Mouse (Mus musculus): ENCODE results near the gene Myl9. TPM values are rescaled to one million over a fixed set of nuclear protein-coding genes. Genes with fewer than 3 reads are reported as not detected.
A peak's percentile ranks its signal among the peaks of the same experiment; 100 is the strongest.

The Myl9 gene
- 305 and 466 TPM in 2 replicates for polyA plus RNA-seq (2015; fragmentation: Nextera tagmentation; extraction: Ambion mirVana)

- Histone ChIP-seq H3K36me3 (no peaks in the 10 kb centered on the region), H3K4me1 (peaks cover 42% of the 10 kb centered on the region), H3K4me3 (replicated peaks) (peak within 1 kb of the TSS; percentile 46), H3K9ac (peak within 1 kb of the TSS; percentile 50), H3K27ac (peak within 1 kb of the TSS; percentile 92), H3K27me3 (peaks cover 6% of the 10 kb centered on the region; the same call in 1 of the 2 replicates), H3K4me2 (peak within 1 kb of the TSS; percentile 75), H3K9me3 (replicated peaks) (no peaks in the 10 kb centered on the region)
- WGBS = 4% methylated on average over 28 of the region's 28 CpGs
- ATAC-seq (replicated peaks; ENCODE audit: low FRiP score) = peak; percentile 88
Observed at GRCm38 (mm10) chr2:156774738-156775454, at the start of gene Myl9. Myl9 (plus strand) TSS chr2:156775420.

DNA sequence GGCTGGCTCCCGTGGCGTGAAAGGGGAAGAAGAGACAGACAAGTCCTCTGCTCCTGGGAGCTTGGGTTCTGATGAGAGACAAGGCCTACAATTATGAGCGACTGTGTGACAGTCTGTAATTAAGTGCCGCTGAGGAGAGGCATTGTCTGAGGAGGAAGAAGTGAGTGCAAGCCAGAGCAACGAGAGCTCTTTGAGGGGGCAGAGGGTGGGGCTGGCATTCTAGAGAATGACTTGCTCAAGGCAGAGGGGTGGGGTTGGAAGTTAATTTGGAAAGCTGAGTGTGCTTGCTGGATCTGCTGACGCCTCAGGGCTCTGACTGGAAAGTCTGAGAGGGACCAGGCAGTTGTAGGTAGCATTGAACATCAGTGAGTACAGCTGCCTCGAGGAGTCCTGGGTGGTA lies 48.9 kb upstream of the Myl9 start:
- Histone ChIP-seq H3K9me3 (replicated peaks) (no peaks in the 10 kb centered on the region), H3K9ac (no peak overlapping the region), H3K36me3 (no peaks in the 10 kb centered on the region), H3K27me3 (no peaks in the 10 kb centered on the region), H3K4me1 (peaks cover 74% of the 10 kb centered on the region), H3K27ac (peak overlapping the region; percentile 54), H3K4me3 (replicated peaks) (no peak overlapping the region), H3K4me2 (no peak overlapping the region; the same call in 1 of the 2 replicates)
- no peak for ATAC-seq (replicated peaks; ENCODE audit: low FRiP score)
- WGBS = 23% methylated on average over 7 of the region's 7 CpGs

GRCm38 (mm10) chr2:156726878-156727277 lies 48.3 kb upstream of the Myl9 start:
- no peak overlapping the region for H3K4me2 ChIP-seq
- no peaks in the 10 kb centered on the region for H3K36me3 ChIP-seq
- H3K27me3 ChIP-seq = no peaks in the 10 kb centered on the region
- H3K27ac ChIP-seq = peak overlapping the region; percentile 54
- H3K4me1 ChIP-seq = peaks cover 77% of the 10 kb centered on the region
- H3K9me3 ChIP-seq (replicated peaks) = no peaks in the 10 kb centered on the region
- ATAC-seq (replicated peaks; ENCODE audit: low FRiP score) = no peak
- WGBS = 36% methylated on average over 3 of the region's 3 CpGs
- no peak overlapping the region for H3K4me3 ChIP-seq (replicated peaks)
- no peak overlapping the region for H3K9ac ChIP-seq

DNA sequence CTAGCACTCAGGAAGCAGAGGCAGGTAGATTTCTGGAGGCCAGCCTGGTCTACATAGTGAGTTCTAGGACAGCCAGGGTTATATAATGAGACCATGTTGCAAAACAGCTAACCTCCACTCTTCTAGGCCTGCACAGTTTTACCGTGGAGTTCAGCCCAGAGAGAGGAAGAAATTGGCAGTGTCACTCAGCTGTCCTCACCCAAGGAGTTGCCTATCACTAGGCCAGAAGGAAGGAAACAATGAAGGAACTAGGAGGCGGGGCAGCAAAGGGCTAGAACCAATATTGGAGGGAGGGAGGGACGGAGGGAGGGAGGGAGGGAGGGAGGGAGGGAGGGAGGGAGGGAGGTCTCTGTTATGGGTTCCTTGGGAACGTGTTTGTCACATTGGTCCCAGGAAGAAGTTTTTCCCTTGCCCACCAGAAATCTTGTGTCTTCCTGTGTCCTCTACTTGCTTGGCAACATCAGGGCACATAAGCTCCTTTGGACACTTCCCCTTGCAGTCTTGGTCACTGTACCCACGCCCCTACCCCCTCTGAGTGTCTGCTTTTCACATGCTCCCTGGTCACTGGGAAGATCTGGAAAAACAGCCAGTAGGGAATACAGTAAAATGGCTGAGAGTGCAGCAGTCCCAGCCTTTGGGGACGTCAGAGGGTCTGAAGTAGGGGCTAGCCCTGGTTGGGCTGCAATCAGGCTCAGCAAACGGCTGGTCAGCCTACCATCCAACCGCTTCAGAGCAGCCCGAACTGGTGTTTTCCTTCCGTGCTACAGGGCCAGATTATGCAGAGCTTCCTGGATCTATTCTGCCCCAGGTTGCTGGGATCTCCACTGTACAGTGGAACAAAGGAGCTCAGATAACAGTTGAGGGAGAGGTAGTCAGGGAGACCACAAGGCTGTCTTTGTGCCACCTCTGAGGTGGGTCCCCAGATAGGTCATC lies 45.4 kb upstream of the Myl9 start:
- no peak overlapping the region for H3K9ac ChIP-seq
- no peak overlapping the region for H3K4me3 ChIP-seq (replicated peaks)
- no peaks in the 10 kb centered on the region for H3K36me3 ChIP-seq
- H3K9me3 ChIP-seq (replicated peaks) = no peaks in the 10 kb centered on the region
- WGBS = 46% methylated on average over 8 of the region's 10 CpGs
- peak overlapping the region; percentile 70 for H3K27ac ChIP-seq
- peaks cover 71% of the 10 kb centered on the region for H3K4me1 ChIP-seq
- ATAC-seq (replicated peaks; ENCODE audit: low FRiP score) = peak; percentile 50
- H3K4me2 ChIP-seq = 0 out of 2 replicates have a peak overlapping the region, but pooled peaks have one; percentile 1
- H3K27me3 ChIP-seq = no peaks in the 10 kb centered on the region

- H3K27ac ChIP-seq = peak overlapping the region; percentile 70; the same call in 1 of the 2 replicates
- H3K4me2 ChIP-seq = 0 out of 2 replicates have a peak overlapping the region, but pooled peaks have one; percentile 1
- 0 out of 2 replicates have a peak, but pooled peaks have one; percentile 50 for ATAC-seq (replicated peaks; ENCODE audit: low FRiP score)
- no peak overlapping the region for H3K4me3 ChIP-seq (replicated peaks)
- H3K4me1 ChIP-seq = peaks cover 71% of the 10 kb centered on the region
- WGBS = 86% methylated on average over 12 of the region's 12 CpGs
- H3K9me3 ChIP-seq (replicated peaks) = no peaks in the 10 kb centered on the region
- no peaks in the 10 kb centered on the region for H3K36me3 ChIP-seq
- H3K27me3 ChIP-seq = no peaks in the 10 kb centered on the region
- H3K9ac ChIP-seq = no peak overlapping the region
Observed at GRCm38 (mm10) chr2:156730501-156730921, 44.7 kb upstream of the Myl9 start.

DNA sequence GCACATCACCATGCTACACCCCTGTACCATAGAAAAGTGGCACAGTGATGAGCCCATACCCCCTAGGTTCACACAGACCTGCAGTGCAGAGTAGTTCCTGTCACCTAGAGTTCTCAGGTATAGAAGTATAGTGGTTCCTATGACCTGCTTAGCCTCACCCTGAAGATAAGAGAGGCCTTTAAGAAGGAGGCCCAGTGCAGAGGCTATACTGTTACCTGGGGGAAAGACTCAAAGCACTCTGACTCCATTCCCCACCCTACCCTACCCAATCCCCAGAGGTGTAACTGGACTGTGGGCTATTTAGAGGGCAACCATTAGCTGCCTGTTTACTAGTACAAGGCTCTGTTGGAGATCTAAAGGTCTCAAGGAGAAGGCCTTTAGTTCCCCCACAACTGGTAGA lies 43.6 kb upstream of the Myl9 start:
- no peak for ATAC-seq (replicated peaks; ENCODE audit: low FRiP score)
- H3K4me3 ChIP-seq (replicated peaks) = no peak overlapping the region
- H3K4me2 ChIP-seq = no peak overlapping the region
- no peaks in the 10 kb centered on the region for H3K9me3 ChIP-seq (replicated peaks)
- H3K9ac ChIP-seq = no peak overlapping the region
- H3K36me3 ChIP-seq = no peaks in the 10 kb centered on the region
- peaks cover 71% of the 10 kb centered on the region for H3K4me1 ChIP-seq
- H3K27me3 ChIP-seq = no peaks in the 10 kb centered on the region
- H3K27ac ChIP-seq = peak overlapping the region; percentile 30; the same call in 1 of the 2 replicates

DNA sequence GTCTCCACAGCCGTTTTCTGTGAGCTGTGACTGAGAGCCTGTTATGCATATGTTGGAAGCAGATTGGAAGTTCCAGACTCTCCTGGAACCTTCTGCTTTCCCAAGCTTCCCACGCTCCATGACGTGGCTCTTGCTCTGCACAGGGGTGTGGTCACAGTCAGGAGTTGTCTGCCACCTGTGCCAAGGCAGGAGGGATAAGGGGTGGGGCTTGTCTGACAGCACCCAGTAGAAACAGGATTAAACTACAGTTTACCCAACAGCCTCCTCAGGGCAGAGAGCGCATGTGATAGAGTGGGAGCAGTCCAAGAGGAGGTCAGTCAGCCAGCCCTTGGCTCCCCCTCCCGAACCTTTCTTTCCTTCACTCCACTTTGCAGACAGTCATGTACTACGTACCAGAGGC lies 43.1 kb upstream of the Myl9 start:
- no peak overlapping the region for H3K4me3 ChIP-seq (replicated peaks)
- no peak overlapping the region for H3K4me2 ChIP-seq
- peaks cover 71% of the 10 kb centered on the region for H3K4me1 ChIP-seq
- peak overlapping the region; percentile 30; the same call in 1 of the 2 replicates for H3K27ac ChIP-seq
- 53% methylated on average over 6 of the region's 6 CpGs for WGBS
- no peaks in the 10 kb centered on the region for H3K36me3 ChIP-seq
- no peaks in the 10 kb centered on the region for H3K27me3 ChIP-seq
- H3K9me3 ChIP-seq (replicated peaks) = no peaks in the 10 kb centered on the region
- peak; percentile 47 for ATAC-seq (replicated peaks; ENCODE audit: low FRiP score)
- H3K9ac ChIP-seq = no peak overlapping the region

- WGBS = 73% methylated on average over 3 of the region's 3 CpGs
- ATAC-seq (replicated peaks; ENCODE audit: low FRiP score) = no peak
Observed at GRCm38 (mm10) chr2:156735761-156736335, 39.4 kb upstream of the Myl9 start.

DNA sequence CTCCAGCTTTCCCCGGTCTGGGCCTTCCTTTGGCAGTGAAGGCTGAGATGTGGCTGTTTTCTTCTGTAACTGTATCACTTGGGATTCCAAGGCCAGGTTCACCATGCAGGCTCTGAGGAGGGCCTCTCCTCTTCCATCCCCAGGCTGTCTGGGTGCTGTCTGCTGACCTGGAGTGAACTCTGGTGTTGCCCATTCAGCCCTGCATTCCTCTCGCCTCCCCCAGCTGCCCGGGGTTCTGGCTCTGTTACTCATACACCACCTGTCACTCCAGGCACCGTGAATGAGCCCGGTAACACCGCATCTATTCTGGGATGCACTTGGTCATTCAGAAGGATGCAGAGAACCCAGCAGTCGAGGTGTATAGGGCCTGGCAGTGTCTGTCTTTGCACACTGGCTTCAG lies 38.4 kb upstream of the Myl9 start:
- H3K4me3 ChIP-seq (replicated peaks) = no peak overlapping the region
- H3K27me3 ChIP-seq = no peaks in the 10 kb centered on the region
- peak overlapping the region; percentile 56; the same call in 1 of the 2 replicates for H3K27ac ChIP-seq
- WGBS = 33% methylated on average over 7 of the region's 7 CpGs
- H3K9me3 ChIP-seq (replicated peaks) = no peaks in the 10 kb centered on the region
- H3K36me3 ChIP-seq = no peaks in the 10 kb centered on the region
- H3K9ac ChIP-seq = no peak overlapping the region
- H3K4me2 ChIP-seq = no peak overlapping the region
- ATAC-seq (replicated peaks; ENCODE audit: low FRiP score) = peak; percentile 52; the same call in 1 of the 2 replicates
- H3K4me1 ChIP-seq = peaks cover 65% of the 10 kb centered on the region

More at GRCm38 (mm10) chr2:156735761-156736335, 39.4 kb upstream of the Myl9 start:
- H3K36me3 ChIP-seq = no peaks in the 10 kb centered on the region
- H3K9ac ChIP-seq = no peak overlapping the region
- H3K27me3 ChIP-seq = no peaks in the 10 kb centered on the region
- H3K4me1 ChIP-seq = peaks cover 66% of the 10 kb centered on the region
- H3K27ac ChIP-seq = no peak overlapping the region
- no peak overlapping the region for H3K4me3 ChIP-seq (replicated peaks)
- no peak overlapping the region for H3K4me2 ChIP-seq
- no peaks in the 10 kb centered on the region for H3K9me3 ChIP-seq (replicated peaks)

GRCm38 (mm10) chr2:156737976-156738375 lies 37.2 kb upstream of the Myl9 start:
- H3K4me1 ChIP-seq = peaks cover 65% of the 10 kb centered on the region
- ATAC-seq (replicated peaks; ENCODE audit: low FRiP score) = no peak
- no peak overlapping the region for H3K4me2 ChIP-seq
- no peak overlapping the region for H3K9ac ChIP-seq
- no peak overlapping the region for H3K27ac ChIP-seq
- H3K36me3 ChIP-seq = no peaks in the 10 kb centered on the region
- no peak overlapping the region for H3K4me3 ChIP-seq (replicated peaks)
- WGBS = 69% methylated on average over 7 of the region's 7 CpGs
- no peaks in the 10 kb centered on the region for H3K27me3 ChIP-seq
- no peaks in the 10 kb centered on the region for H3K9me3 ChIP-seq (replicated peaks)

DNA sequence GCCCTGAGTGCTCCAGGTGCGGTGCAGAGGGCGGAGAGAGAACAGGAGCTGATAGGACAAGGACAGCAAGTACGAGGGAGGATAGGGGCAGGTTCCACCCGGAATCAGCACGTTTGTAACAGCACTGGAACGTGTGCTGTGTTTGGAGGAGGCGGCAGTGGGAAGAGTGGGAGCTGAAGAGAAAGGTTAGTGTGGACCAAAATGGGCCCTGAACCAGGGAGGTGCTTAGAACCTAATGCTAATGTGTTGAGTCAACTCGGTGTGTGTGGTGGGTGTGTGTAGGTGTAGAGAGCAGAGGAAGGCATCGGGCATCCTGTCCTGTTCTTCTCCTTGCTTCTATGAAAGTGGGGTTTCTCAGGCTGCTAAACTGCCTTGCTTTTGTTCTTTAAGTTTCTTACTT lies 34.0 kb upstream of the Myl9 start:
- Histone ChIP-seq H3K4me3 (replicated peaks) (no peak overlapping the region), H3K9me3 (replicated peaks) (no peaks in the 10 kb centered on the region), H3K4me2 (no peak overlapping the region), H3K27me3 (no peaks in the 10 kb centered on the region), H3K27ac (no peak overlapping the region), H3K36me3 (peaks cover 11% of the 10 kb centered on the region), H3K9ac (no peak overlapping the region), H3K4me1 (peaks cover 41% of the 10 kb centered on the region)
- WGBS = 75% methylated on average over 9 of the region's 9 CpGs
- no peak for ATAC-seq (replicated peaks; ENCODE audit: low FRiP score)
